Comparison of ENCODE assay signal across 7 mouse cellular contexts in the genomic region with DNA sequence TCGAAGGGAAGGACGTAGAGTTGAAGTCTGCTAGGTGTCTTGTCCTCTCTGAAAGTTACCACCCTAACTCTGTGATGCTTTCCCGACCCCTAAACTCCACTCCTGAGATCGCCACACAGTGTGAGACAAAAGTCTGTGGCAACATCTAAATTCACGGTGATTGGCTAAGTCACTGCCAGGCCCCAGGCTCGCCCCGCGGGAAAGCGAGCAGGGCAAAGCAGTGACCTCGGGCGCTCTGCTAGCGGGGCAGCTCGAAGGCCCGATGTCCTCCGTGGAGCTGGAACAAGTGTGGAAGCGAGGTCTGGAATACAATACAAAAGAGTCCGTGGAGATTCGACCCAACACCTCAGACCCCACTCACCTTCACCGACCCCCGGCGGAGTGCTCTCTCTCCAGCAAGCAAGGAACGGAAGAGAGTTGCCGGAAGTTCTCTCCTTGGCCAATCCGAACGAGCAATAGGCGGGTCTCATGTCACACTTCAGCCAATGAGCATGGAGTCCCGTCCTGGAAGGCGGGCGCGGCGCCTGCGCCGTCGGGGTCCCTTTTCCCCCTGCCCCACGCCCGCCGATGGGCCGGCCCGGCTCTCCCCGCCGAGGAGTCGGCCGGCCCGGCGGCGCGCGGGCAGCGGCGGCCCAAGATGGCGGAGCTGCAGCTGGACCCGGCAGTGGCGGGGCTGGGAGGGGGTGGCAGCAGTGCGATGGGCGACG. TPM values are rescaled to one million over a fixed set of nuclear protein-coding genes. Genes with fewer than 3 reads are reported as not detected.
DNase-seq lines count a peak whose midpoint lies in the region; ATAC-seq lines count a peak whose summit lies in the region.

Atp5h (minus strand) TSS at position 432 of the 707 bp plus-strand sequence.
Kctd2 (plus strand) TSS at position 598 of the 707 bp plus-strand sequence.

- peaks cover 7% of the 10 kb centered on the region for H3K4me1 ChIP-seq in embryonic facial prominence, embryonic 11.5 days (ENCODE audit: control insufficient read depth, insufficient read depth, low read length)
- peaks cover 11% of the 10 kb centered on the region for H3K4me1 ChIP-seq in limb, embryonic 11.5 days (ENCODE audit: control insufficient read depth, insufficient read depth, low read length)
- peaks cover 19% of the 10 kb centered on the region for H3K4me1 ChIP-seq in midbrain, embryonic 14.5 days (ENCODE audit: control insufficient read depth, insufficient read depth, low read length)

- peak within 1 kb of the TSS; percentile 80 for H3K27ac ChIP-seq in embryonic facial prominence, embryonic 11.5 days (replicated peaks; ENCODE audit: low read depth, low read length)
- H3K27ac ChIP-seq in limb, embryonic 11.5 days (replicated peaks; ENCODE audit: low read depth, low read length) = peak within 1 kb of the TSS; percentile 81
- H3K27ac ChIP-seq in midbrain, embryonic 14.5 days (replicated peaks; ENCODE audit: low read depth, low read length) = peak within 1 kb of the TSS; percentile 88

- WGBS in embryonic facial prominence, embryonic 11.5 days = under 1% methylated on average over 54 of the region's 56 CpGs
- under 1% methylated on average over 50 of the region's 56 CpGs for WGBS in limb, embryonic 11.5 days
- WGBS in midbrain, embryonic 14.5 days = 1% methylated on average over 56 of the region's 56 CpGs

- H3K4me3 ChIP-seq in embryonic facial prominence, embryonic 11.5 days (ENCODE audit: low read depth, low read length) = peak within 1 kb of the TSS; percentile 95
- peak within 1 kb of the TSS; percentile 93 for H3K4me3 ChIP-seq in limb, embryonic 11.5 days (ENCODE audit: low read depth, low read length)
- H3K4me3 ChIP-seq in midbrain, embryonic 14.5 days (replicated peaks; ENCODE audit: low read depth, low read length) = peak within 1 kb of the TSS; percentile 92

- H3K4me2 ChIP-seq in embryonic facial prominence, embryonic 11.5 days (ENCODE audit: low read depth, low read length) = peak within 1 kb of the TSS; percentile 81
- peak within 1 kb of the TSS; percentile 97 for H3K4me2 ChIP-seq in limb, embryonic 11.5 days (ENCODE audit: low read depth, severe bottlenecking)
- peak within 1 kb of the TSS; percentile 97 for H3K4me2 ChIP-seq in midbrain, embryonic 14.5 days (ENCODE audit: low read length)

- H3K27me3 ChIP-seq in embryonic facial prominence, embryonic 11.5 days (ENCODE audit: control insufficient read depth, insufficient read depth, low read length) = no peaks in the 10 kb centered on the region
- H3K27me3 ChIP-seq in limb, embryonic 11.5 days (ENCODE audit: control insufficient read depth, insufficient read depth, low read length) = no peaks in the 10 kb centered on the region
- no peaks in the 10 kb centered on the region for H3K27me3 ChIP-seq in midbrain, embryonic 14.5 days (ENCODE audit: control insufficient read depth, insufficient read depth, low read length)

- no peaks in the 10 kb centered on the region; the same call in none of the 2 replicates for H3K36me3 ChIP-seq in embryonic facial prominence, embryonic 11.5 days (replicated peaks; ENCODE audit: control insufficient read depth, insufficient read depth, low read depth, low read length)
- H3K36me3 ChIP-seq in limb, embryonic 11.5 days (ENCODE audit: control insufficient read depth, insufficient read depth, low read length) = peaks cover 13% of the 10 kb centered on the region; the same call in 1 of the 2 replicates
- peaks cover 46% of the 10 kb centered on the region for H3K36me3 ChIP-seq in midbrain, embryonic 14.5 days (ENCODE audit: control insufficient read depth, insufficient read depth, low read length)

- peak within 1 kb of the TSS; percentile 97 for H3K9ac ChIP-seq in embryonic facial prominence, embryonic 11.5 days (replicated peaks; ENCODE audit: low read length)
- peak within 1 kb of the TSS; percentile 97 for H3K9ac ChIP-seq in limb, embryonic 11.5 days (ENCODE audit: low read length)
- peak within 1 kb of the TSS; percentile 94 for H3K9ac ChIP-seq in midbrain, embryonic 14.5 days (replicated peaks; ENCODE audit: low read length)

- H3K9me3 ChIP-seq in embryonic facial prominence, embryonic 11.5 days (replicated peaks; ENCODE audit: control insufficient read depth, low read length) = no peaks in the 10 kb centered on the region
- no peaks in the 10 kb centered on the region for H3K9me3 ChIP-seq in limb, embryonic 11.5 days (ENCODE audit: control insufficient read depth, low read length)
- H3K9me3 ChIP-seq in midbrain, embryonic 14.5 days (ENCODE audit: control insufficient read depth, low read length) = no peaks in the 10 kb centered on the region

- peak; percentile 96 for ATAC-seq in embryonic facial prominence, embryonic 11.5 days (replicated peaks; ENCODE audit: insufficient number of reproducible peaks, low FRiP score, low TSS enrichment, low read depth)
- ATAC-seq in limb, embryonic 11.5 days (ENCODE audit: insufficient number of reproducible peaks, low FRiP score, low TSS enrichment, low read depth) = peak; percentile 90
- peak; percentile 97 for ATAC-seq in midbrain, embryonic 14.5 days (ENCODE audit: low FRiP score, low TSS enrichment)

- peak; percentile 98 for DNase-seq in adrenal gland, postnatal 14 days
- peak; percentile 97 for DNase-seq in embryonic facial prominence, embryonic 11.5 days (ENCODE audit: low spot score)
- DNase-seq in heart, adult 11 months = peak; percentile 100
- DNase-seq in kidney, adult 18-20 months = peak; percentile 92
- DNase-seq in limb, embryonic 11.5 days (ENCODE audit: low spot score) = peak; percentile 93
- DNase-seq in midbrain, embryonic 14.5 days = peak; percentile 98
- peak; percentile 88 to 89 for DNase-seq in spleen, adult 18-20 months

RNA-seq across cellular contexts. Expression of gene Atp5h, which starts in this region (rescaled TPM):
- 857 and 919 TPM in 2 replicates for total RNA-seq in adrenal gland, postnatal 14 days (2021)
- polyA plus RNA-seq in embryonic facial prominence, embryonic 11.5 days (2014; fragmentation: Nextera tagmentation; extraction: Ambion mirVana) = 893 and 931 TPM in 2 replicates
- polyA plus RNA-seq in limb, embryonic 11.5 days (2014; fragmentation: Nextera tagmentation; extraction: Ambion mirVana) = 943 and 945 TPM in 2 replicates
- 838 and 924 TPM in 2 replicates for polyA plus RNA-seq in midbrain, embryonic 14.5 days (2014; fragmentation: Nextera tagmentation; extraction: Ambion mirVana)

RNA-seq across cellular contexts. Expression of gene Kctd2, which starts in this region (rescaled TPM):
- 39.1 and 45.2 TPM in 2 replicates for total RNA-seq in adrenal gland, postnatal 14 days (2021)
- polyA plus RNA-seq in embryonic facial prominence, embryonic 11.5 days (2014; fragmentation: Nextera tagmentation; extraction: Ambion mirVana) = 18.8 and 21.0 TPM in 2 replicates
- 17.6 and 23.5 TPM in 2 replicates for polyA plus RNA-seq in limb, embryonic 11.5 days (2014; fragmentation: Nextera tagmentation; extraction: Ambion mirVana)
- polyA plus RNA-seq in midbrain, embryonic 14.5 days (2014; fragmentation: Nextera tagmentation; extraction: Ambion mirVana) = 37.3 and 41.6 TPM in 2 replicates

Comparison
In these comparisons a context has a peak if more than half of its experiments do, and no peak if none do; other contexts are left out.
1. Peak in every context shown above with its lines: DNase-seq, ATAC-seq, H3K4me3 ChIP-seq and H3K27ac ChIP-seq.